Mouse (Mus musculus): ENCODE measurements at regions not wholly inside any gene's neighbourhood (a gene's known extent, or its start where the extent isn't known, plus 50 kb on each side); places are given as distances from the start of the nearest gene placed in this dataset.

- H3ac ChIP-seq (ENCODE audit: control insufficient read depth, insufficient read length, low read depth), result no peak overlapping the region
- H3K79me2 ChIP-seq (ENCODE audit: control insufficient read depth, insufficient read depth), result no peaks in the 10 kb centered on the region
- H3K79me3 ChIP-seq (ENCODE audit: low read depth), result no peaks in the 10 kb centered on the region
- no peak for TF ChIP-seq MYOD1 (IDR thresholded peaks at IDR 0.05; ENCODE audit: control insufficient read depth, insufficient read length, low read depth)
- no peak for TF ChIP-seq CEBPB (IDR thresholded peaks at IDR 0.05; ENCODE audit: low read depth)
- no peak for TF ChIP-seq CTCF (IDR thresholded peaks at IDR 0.05; ENCODE audit: control insufficient read depth, insufficient read depth, insufficient read length)
- TF ChIP-seq MAX (IDR thresholded peaks at IDR 0.05), result no peak
- no peak overlapping the region for H3K4me3 ChIP-seq (ENCODE audit: insufficient read depth, poor library complexity, severe bottlenecking)
- H3K36me3 ChIP-seq (ENCODE audit: control insufficient read depth, insufficient read depth), result no peaks in the 10 kb centered on the region
- H3K27me3 ChIP-seq (ENCODE audit: control insufficient read depth, insufficient read depth, insufficient read length), result no peaks in the 10 kb centered on the region
Observed at GRCm38 (mm10) chr8:92164496-92164895, 192.9 kb upstream of the Irx5 start.

- H3K36me3 ChIP-seq (ENCODE audit: control insufficient read depth, insufficient read depth), result no peaks in the 10 kb centered on the region
Observed at GRCm38 (mm10) chr8:92161002-92161401, 196.4 kb upstream of the Irx5 start.

GRCm38 (mm10) chr8:92158219-92158618 lies 199.2 kb upstream of the Irx5 start:
- no peaks in the 10 kb centered on the region for H3K36me3 ChIP-seq (ENCODE audit: control insufficient read depth, insufficient read depth)
- TF ChIP-seq MYOD1 (IDR thresholded peaks at IDR 0.05; ENCODE audit: control insufficient read depth, insufficient read length, low read depth), result no peak
- no peak for TF ChIP-seq MAX (IDR thresholded peaks at IDR 0.05)
- TF ChIP-seq MYOG (IDR thresholded peaks at IDR 0.05; ENCODE audit: control insufficient read depth, extremely low read depth, insufficient read length), result no peak
- TF ChIP-seq CTCF (IDR thresholded peaks at IDR 0.05; ENCODE audit: control insufficient read depth, insufficient read depth, insufficient read length), result no peak
- no peak for TF ChIP-seq CEBPB (IDR thresholded peaks at IDR 0.05; ENCODE audit: low read depth)
- no peaks in the 10 kb centered on the region for H3K27me3 ChIP-seq (ENCODE audit: control insufficient read depth, insufficient read depth, insufficient read length)
- no peak overlapping the region for H3K4me3 ChIP-seq (ENCODE audit: insufficient read depth, poor library complexity, severe bottlenecking)
- no peaks in the 10 kb centered on the region for H3K79me2 ChIP-seq (ENCODE audit: control insufficient read depth, insufficient read depth)
- no peak overlapping the region for H3ac ChIP-seq (ENCODE audit: control insufficient read depth, insufficient read length, low read depth)
- H3K79me3 ChIP-seq (ENCODE audit: low read depth), result no peaks in the 10 kb centered on the region

More at GRCm38 (mm10) chr8:92161002-92161401, 196.4 kb upstream of the Irx5 start:
- Histone ChIP-seq H3ac (ENCODE audit: control insufficient read depth, insufficient read length, low read depth) (no peak overlapping the region), H3K79me2 (ENCODE audit: control insufficient read depth, insufficient read depth) (no peaks in the 10 kb centered on the region), H3K4me3 (ENCODE audit: insufficient read depth, poor library complexity, severe bottlenecking) (no peak overlapping the region), H3K79me3 (ENCODE audit: low read depth) (no peaks in the 10 kb centered on the region), H3K27me3 (ENCODE audit: control insufficient read depth, insufficient read depth, insufficient read length) (no peaks in the 10 kb centered on the region)
- TF ChIP-seq MYOG (IDR thresholded peaks at IDR 0.05; ENCODE audit: control insufficient read depth, extremely low read depth, insufficient read length), result no peak
- TF ChIP-seq MYOD1 (IDR thresholded peaks at IDR 0.05; ENCODE audit: control insufficient read depth, insufficient read length, low read depth), result no peak
- no peak for TF ChIP-seq FOSL1 (IDR thresholded peaks at IDR 0.05; ENCODE audit: insufficient read depth, low read length, poor library complexity, severe bottlenecking)
- TF ChIP-seq CTCF (IDR thresholded peaks at IDR 0.05; ENCODE audit: control insufficient read depth, insufficient read depth, insufficient read length), result no peak
- no peak for TF ChIP-seq CEBPB (IDR thresholded peaks at IDR 0.05; ENCODE audit: low read depth)
- TF ChIP-seq USF1 (IDR thresholded peaks at IDR 0.05; ENCODE audit: low read depth), result no peak
- no peak for TF ChIP-seq MAX (IDR thresholded peaks at IDR 0.05)

- Histone ChIP-seq H3ac (ENCODE audit: control insufficient read depth, insufficient read length, low read depth) (no peak overlapping the region), H3K79me2 (ENCODE audit: control insufficient read depth, insufficient read depth) (no peaks in the 10 kb centered on the region), H3K27me3 (ENCODE audit: control insufficient read depth, insufficient read depth, insufficient read length) (no peaks in the 10 kb centered on the region), H3K36me3 (ENCODE audit: control insufficient read depth, insufficient read depth) (no peaks in the 10 kb centered on the region), H3K79me3 (ENCODE audit: low read depth) (no peaks in the 10 kb centered on the region), H3K4me3 (ENCODE audit: insufficient read depth, poor library complexity, severe bottlenecking) (no peak overlapping the region)
- TF ChIP-seq USF1 (IDR thresholded peaks at IDR 0.05; ENCODE audit: low read depth) (no peak), CEBPB (IDR thresholded peaks at IDR 0.05; ENCODE audit: low read depth) (no peak), FOSL1 (IDR thresholded peaks at IDR 0.05; ENCODE audit: insufficient read depth, low read length, poor library complexity, severe bottlenecking) (no peak), CTCF (IDR thresholded peaks at IDR 0.05; ENCODE audit: control insufficient read depth, insufficient read depth, insufficient read length) (no peak), MYOD1 (IDR thresholded peaks at IDR 0.05; ENCODE audit: control insufficient read depth, insufficient read length, low read depth) (no peak), MYOG (IDR thresholded peaks at IDR 0.05; ENCODE audit: control insufficient read depth, extremely low read depth, insufficient read length) (no peak), MAX (IDR thresholded peaks at IDR 0.05) (no peak)
Observed at GRCm38 (mm10) chr8:92152478-92152877, 204.9 kb upstream of the Irx5 start.

- no peaks in the 10 kb centered on the region for H3K27me3 ChIP-seq (ENCODE audit: control insufficient read depth, insufficient read depth, insufficient read length)
- no peak for TF ChIP-seq USF1 (IDR thresholded peaks at IDR 0.05; ENCODE audit: low read depth)
- no peak for TF ChIP-seq MYOG (IDR thresholded peaks at IDR 0.05; ENCODE audit: control insufficient read depth, extremely low read depth, insufficient read length)
- no peak for TF ChIP-seq MYOD1 (IDR thresholded peaks at IDR 0.05; ENCODE audit: control insufficient read depth, insufficient read length, low read depth)
- no peak for TF ChIP-seq MAX (IDR thresholded peaks at IDR 0.05)
- no peak for TF ChIP-seq CTCF (IDR thresholded peaks at IDR 0.05; ENCODE audit: control insufficient read depth, insufficient read depth, insufficient read length)
- no peak for TF ChIP-seq CEBPB (IDR thresholded peaks at IDR 0.05; ENCODE audit: low read depth)
- no peaks in the 10 kb centered on the region for H3K79me2 ChIP-seq (ENCODE audit: control insufficient read depth, insufficient read depth)
- no peak overlapping the region for H3K4me3 ChIP-seq (ENCODE audit: insufficient read depth, poor library complexity, severe bottlenecking)
- no peak overlapping the region for H3ac ChIP-seq (ENCODE audit: control insufficient read depth, insufficient read length, low read depth)
- H3K79me3 ChIP-seq (ENCODE audit: low read depth), result no peaks in the 10 kb centered on the region
- H3K36me3 ChIP-seq (ENCODE audit: control insufficient read depth, insufficient read depth), result no peaks in the 10 kb centered on the region
Observed at GRCm38 (mm10) chr8:92147672-92148071, 209.8 kb upstream of the Irx5 start.

GRCm38 (mm10) chr8:92137091-92137882 lies 220.1 kb upstream of the Irx5 start:
- H3K79me3 ChIP-seq (ENCODE audit: low read depth), result no peaks in the 10 kb centered on the region

More at GRCm38 (mm10) chr8:92137091-92137882, 220.1 kb upstream of the Irx5 start:
- H3ac ChIP-seq (ENCODE audit: control insufficient read depth, insufficient read length, low read depth), result no peak overlapping the region
- no peak for TF ChIP-seq CEBPB (IDR thresholded peaks at IDR 0.05; ENCODE audit: low read depth)
- no peak for TF ChIP-seq FOSL1 (IDR thresholded peaks at IDR 0.05; ENCODE audit: insufficient read depth, low read length, poor library complexity, severe bottlenecking)
- TF ChIP-seq MYOG (IDR thresholded peaks at IDR 0.05; ENCODE audit: control insufficient read depth, extremely low read depth, insufficient read length), result no peak
- no peak for TF ChIP-seq CTCF (IDR thresholded peaks at IDR 0.05; ENCODE audit: control insufficient read depth, insufficient read depth, insufficient read length)
- H3K79me2 ChIP-seq (ENCODE audit: control insufficient read depth, insufficient read depth), result no peaks in the 10 kb centered on the region
- no peaks in the 10 kb centered on the region for H3K27me3 ChIP-seq (ENCODE audit: control insufficient read depth, insufficient read depth, insufficient read length)
- no peaks in the 10 kb centered on the region for H3K36me3 ChIP-seq (ENCODE audit: control insufficient read depth, insufficient read depth)
- no peak overlapping the region for H3K4me3 ChIP-seq (ENCODE audit: insufficient read depth, poor library complexity, severe bottlenecking)

Measured in C2C12 (cell line).